Mouse (Mus musculus) MEL (cell line): ENCODE measurements around the gene Fbxl12.

ENCODE experiments used
- CTCF ChIP-seq, 3 experiments: IDR thresholded peaks in 2 of 3; conservative IDR thresholded peaks in 1 of 3; 2 replicates each; pipeline ENCODE4 v1.5.1; 2011 to 2012; ENCODE audit warnings: low read length in 3 of 3, low read depth in 2 of 3, mild to moderate bottlenecking in 2 of 3, improper control_type of control experiment in 1 of 3, inconsistent platforms in 1 of 3, mixed read lengths in 1 of 3, moderate library complexity in 1 of 3; ENCODE audit not compliant: control insufficient read depth in 1 of 3, insufficient read depth in 1 of 3, poor library complexity in 1 of 3, severe bottlenecking in 1 of 3
- E2F4 ChIP-seq: IDR thresholded peaks from 2 replicates; pipeline ENCODE4 v1.6.1; 2011; ENCODE audit warnings: low read depth, low read length, improper control_type of control experiment, borderline replicate concordance
- EP300 ChIP-seq, 2 experiments: IDR thresholded peaks; 2 replicates each; pipeline ENCODE4 v1.6.1; 2011; ENCODE audit warnings: improper control_type of control experiment in 2 of 2, low read length in 2 of 2, low read depth in 1 of 2, mild to moderate bottlenecking in 1 of 2
- ETS1 ChIP-seq: IDR thresholded peaks from 2 replicates; pipeline ENCODE4 v1.6.1; 2012; ENCODE audit warnings: low read depth, mild to moderate bottlenecking, inconsistent platforms, low read length, improper control_type of control experiment, moderate library complexity
- HCFC1 ChIP-seq: IDR thresholded peaks from 2 replicates; pipeline ENCODE4 v1.6.1; 2012; ENCODE audit warnings: low read depth, mild to moderate bottlenecking, inconsistent platforms, low read length, improper control_type of control experiment, moderate library complexity
- MAX ChIP-seq: IDR thresholded peaks from 2 replicates; pipeline ENCODE4 v1.6.1; 2011; ENCODE audit warnings: low read length, improper control_type of control experiment
- POLR2A ChIP-seq, 2 experiments: IDR thresholded peaks; 2 replicates each; pipeline ENCODE4 v1.6.1; 2011 to 2012; ENCODE audit warnings: low read length in 2 of 2, mild to moderate bottlenecking in 2 of 2, control low read depth in 1 of 2, improper control_type of control experiment in 1 of 2, low read depth in 1 of 2, moderate library complexity in 1 of 2; ENCODE audit not compliant: control insufficient read depth in 1 of 2, insufficient read depth in 1 of 2, poor library complexity in 1 of 2
- POLR2AphosphoS2 ChIP-seq: IDR thresholded peaks from 2 replicates; pipeline ENCODE4 v1.6.1; 2011; ENCODE audit warnings: low read length, improper control_type of control experiment
- RAD21 ChIP-seq: IDR thresholded peaks from 2 replicates; pipeline ENCODE4 v1.6.1; 2011; ENCODE audit warnings: mild to moderate bottlenecking, low read depth, low read length, improper control_type of control experiment
- SMC3 ChIP-seq: IDR thresholded peaks from 2 replicates; pipeline ENCODE4 v1.6.1; 2011; ENCODE audit warnings: low read depth, low read length, improper control_type of control experiment

DNA sequence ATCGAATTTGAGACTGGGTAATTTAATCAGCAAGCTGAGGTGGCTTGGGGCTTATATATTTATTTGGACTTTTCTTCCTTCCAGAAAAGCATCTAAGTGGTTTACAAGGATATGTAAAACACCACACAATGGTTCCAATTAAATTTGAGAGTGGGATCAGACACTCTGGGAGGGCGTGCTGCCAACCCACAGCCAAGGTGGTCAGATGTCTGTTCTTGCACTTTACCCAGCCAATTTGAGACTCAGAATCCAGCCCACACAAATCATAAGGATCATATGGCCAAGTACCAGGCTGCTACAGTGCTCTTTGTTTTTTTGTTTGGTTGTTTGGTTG lies 37.8 kb upstream of the Fbxl12 start:
- TF ChIP-seq CTCF (IDR thresholded peaks at IDR 0.05 in 2 of 3, conservative IDR thresholded peaks at IDR 0.05 in 1 of 3; ENCODE audit: control insufficient read depth in 1 of 3, insufficient read depth in 1 of 3, low read depth in 2 of 3, low read length in 3 of 3, poor library complexity in 1 of 3, severe bottlenecking in 1 of 3) (no peak), ETS1 (no peak), E2F4 (no peak), MAX (no peak), RAD21 (no peak), POLR2AphosphoS2 (no peak), EP300 (IDR thresholded peaks at IDR 0.05; ENCODE audit: low read depth in 1 of 2, low read length in 2 of 2) (no peak), POLR2A (IDR thresholded peaks at IDR 0.05; ENCODE audit: control insufficient read depth in 1 of 2, insufficient read depth in 1 of 2, low read depth in 1 of 2, low read length in 2 of 2, poor library complexity in 1 of 2) (no peak), HCFC1 (no peak), SMC3 (no peak)
